Mouse (Mus musculus): ENCODE results near the gene Pom121l2. TPM values are rescaled to one million over a fixed set of nuclear protein-coding genes. Genes with fewer than 3 reads are reported as not detected.
A peak's percentile ranks its signal among the peaks of the same experiment; 100 is the strongest.

The Pom121l2 gene
- total RNA-seq, 2 experiments from 2014 or later: 0.18 TPM; not detected in 1

DNA sequence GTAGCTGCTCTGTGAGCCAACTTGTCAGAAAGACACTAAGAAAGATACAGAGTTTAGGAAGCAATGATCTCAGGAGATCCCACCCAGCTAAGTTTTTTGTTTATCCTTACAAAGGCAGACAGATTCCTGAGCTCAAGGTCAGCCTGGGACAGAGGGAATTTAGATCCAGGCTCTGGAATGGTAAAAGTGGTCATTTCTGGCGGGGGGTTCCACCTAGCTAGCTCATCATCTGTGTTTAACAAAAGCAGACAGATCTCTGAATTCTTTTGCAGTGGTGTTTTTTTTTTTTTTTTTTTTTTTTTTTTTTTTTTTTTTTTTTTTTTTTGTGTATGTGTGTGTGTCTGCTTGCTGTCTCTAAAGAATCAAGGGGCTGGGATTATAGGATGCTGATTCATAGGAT lies 11.7 kb upstream of the Pom121l2 start:
- Histone ChIP-seq H3K4me3 (no peak overlapping the region), H3K27ac (no peak overlapping the region)
- no peak for DNase-seq (ENCODE audit: low spot score in 2 of 2)
- no peak for TF ChIP-seq CTCF (conservative IDR thresholded peaks at IDR 0.05)

DNA sequence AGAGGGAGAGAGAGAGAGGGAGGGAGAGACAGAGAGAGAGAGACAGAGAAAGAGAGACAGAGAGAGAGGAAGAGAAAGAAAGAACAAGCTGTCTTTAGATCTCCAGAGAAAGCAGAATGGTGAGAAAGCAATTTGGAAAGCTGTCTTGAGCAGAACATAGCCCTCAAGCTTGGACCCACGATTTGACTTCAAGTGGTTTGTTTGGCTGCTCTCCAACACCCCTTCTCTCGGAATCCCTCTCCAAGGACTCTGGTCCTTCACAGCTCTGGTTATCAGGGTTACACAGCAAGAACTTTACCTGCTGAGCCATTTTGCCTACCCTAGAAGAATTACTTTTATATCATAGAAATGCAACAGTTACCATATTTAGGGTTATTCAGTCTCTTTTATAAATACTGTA lies 11.2 kb upstream of the Pom121l2 start:
- Histone ChIP-seq H3K4me3 (no peak overlapping the region), H3K27ac (no peak overlapping the region)
- no peak for DNase-seq (ENCODE audit: low spot score in 2 of 2)
- no peak for TF ChIP-seq CTCF (conservative IDR thresholded peaks at IDR 0.05)

- no peak for TF ChIP-seq CTCF (conservative IDR thresholded peaks at IDR 0.05)
- Histone ChIP-seq H3K27ac (no peak overlapping the region), H3K4me3 (no peak overlapping the region; the same call in 1 of the 2 replicates)
- DNase-seq (ENCODE audit: low spot score in 2 of 2): no peak
These were observed 9.4 kb upstream of the Pom121l2 start for GRCm38 (mm10) chr13:21971641-21972040.

DNA sequence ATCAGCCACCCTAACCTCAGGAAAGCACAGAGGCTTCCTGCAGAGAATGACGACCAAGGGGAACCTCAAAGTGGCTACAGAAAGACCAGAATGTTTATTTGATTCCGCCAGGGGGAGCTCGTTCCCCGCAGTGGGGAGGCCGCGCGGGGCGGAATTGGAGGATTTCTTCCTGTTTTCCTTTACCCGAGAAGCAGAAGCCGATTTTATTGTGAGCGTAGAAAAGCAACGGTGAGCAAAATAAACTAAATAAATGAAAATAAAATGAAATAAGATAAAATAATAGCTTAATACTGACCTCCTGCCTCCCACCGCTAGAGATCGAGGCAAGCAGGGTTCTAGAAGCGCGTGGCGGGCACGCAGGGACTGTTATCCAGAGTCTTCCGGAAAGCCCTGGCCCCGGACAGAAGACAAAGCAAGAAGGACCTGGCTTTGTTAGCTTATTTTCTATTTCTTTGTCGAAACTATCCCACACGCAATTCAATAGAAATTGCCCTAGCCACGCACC lies 6.7 kb upstream of the Pom121l2 start:
- peak; percentile 91 to 94 for DNase-seq (ENCODE audit: low spot score in 2 of 2)
- Histone ChIP-seq H3K4me3 (peak overlapping the region; percentile 67), H3K27ac (peak overlapping the region; percentile 96)
- peak; percentile 92 for TF ChIP-seq CTCF (conservative IDR thresholded peaks at IDR 0.05)

- Histone ChIP-seq H3K4me3 (peak overlapping the region; percentile 67), H3K27ac (peak overlapping the region; percentile 96)
- DNase-seq (ENCODE audit: low spot score in 2 of 2): peak; percentile 69 to 75
- TF ChIP-seq CTCF (conservative IDR thresholded peaks at IDR 0.05): no peak
These were observed 6.1 kb upstream of the Pom121l2 start for GRCm38 (mm10) chr13:21974726-21975473.

GRCm38 (mm10) chr13:21981803-21982193 lies 804 bp downstream of the Pom121l2 start:
- peak overlapping the region; percentile 68 for H3K4me3 ChIP-seq
- H3K27ac ChIP-seq: no peak overlapping the region
- DNase-seq (ENCODE audit: low spot score in 2 of 2): no peak
- no peak for TF ChIP-seq CTCF (conservative IDR thresholded peaks at IDR 0.05)

DNA sequence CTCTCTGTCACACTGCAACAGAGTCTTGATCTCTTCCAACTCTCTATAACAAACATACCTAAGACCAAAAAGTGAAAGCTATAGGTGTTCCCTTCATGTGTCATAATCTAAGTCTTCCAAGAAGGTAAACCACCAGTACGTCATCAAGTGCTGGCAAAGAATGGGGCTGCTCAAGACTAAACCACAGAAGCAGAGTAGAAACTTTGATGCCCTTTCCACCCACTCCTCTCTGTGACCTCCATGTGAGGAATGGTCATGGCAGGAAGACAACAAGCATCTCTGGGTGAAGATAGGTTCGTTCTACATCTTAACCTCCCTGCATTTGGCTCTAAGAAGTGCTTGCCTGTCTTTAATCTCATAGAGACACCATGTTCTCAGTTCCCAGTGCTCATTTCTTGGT lies 3.5 kb downstream of the Pom121l2 start:
- TF ChIP-seq CTCF (conservative IDR thresholded peaks at IDR 0.05): no peak
- no peak for DNase-seq (ENCODE audit: low spot score in 2 of 2)
- no peak overlapping the region for H3K4me3 ChIP-seq
- no peak overlapping the region for H3K27ac ChIP-seq

DNA sequence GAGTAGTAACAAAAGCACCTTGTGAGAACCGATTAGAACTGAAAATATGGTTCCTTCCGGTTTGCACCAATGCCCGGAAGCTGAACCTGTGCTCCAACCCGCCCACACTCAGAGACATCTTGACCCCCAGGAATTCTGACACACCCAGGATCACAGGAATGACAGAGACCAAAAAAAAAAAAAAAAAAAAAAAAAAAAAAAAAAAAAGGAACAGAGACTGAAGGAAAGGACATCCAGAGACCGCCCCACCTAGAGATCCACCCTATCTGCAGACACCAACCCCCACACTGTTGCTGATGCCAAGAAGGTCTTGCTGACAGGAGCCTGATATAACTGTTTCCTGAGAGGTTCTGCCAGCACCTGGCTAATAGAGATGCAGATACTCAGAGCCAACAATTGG lies 11.6 kb downstream of the Pom121l2 start:
- DNase-seq (ENCODE audit: low spot score in 2 of 2): no peak
- H3K4me3 ChIP-seq: no peak overlapping the region
- H3K27ac ChIP-seq: no peak overlapping the region
- no peak for TF ChIP-seq CTCF (conservative IDR thresholded peaks at IDR 0.05)

- Histone ChIP-seq H3K4me3 (no peak overlapping the region), H3K27ac (no peak overlapping the region)
- TF ChIP-seq CTCF (conservative IDR thresholded peaks at IDR 0.05): no peak
- DNase-seq (ENCODE audit: low spot score in 2 of 2): peak in 1 of 2 experiments; percentile 46
These were observed 13.2 kb downstream of the Pom121l2 start for GRCm38 (mm10) chr13:21993957-21994738.

GRCm38 (mm10) chr13:21994896-21995295 lies 13.9 kb downstream of the Pom121l2 start:
- no peak for TF ChIP-seq CTCF (conservative IDR thresholded peaks at IDR 0.05)
- no peak for DNase-seq (ENCODE audit: low spot score in 2 of 2)
- peak overlapping the region; percentile 31 for H3K4me3 ChIP-seq
- H3K27ac ChIP-seq: no peak overlapping the region

- Histone ChIP-seq H3K4me3 (peak overlapping the region; percentile 31), H3K27ac (no peak overlapping the region)
- DNase-seq (ENCODE audit: low spot score in 2 of 2): no peak
- TF ChIP-seq CTCF (conservative IDR thresholded peaks at IDR 0.05): peak; percentile 18; the same call in 1 of the 2 replicates
These were observed 14.4 kb downstream of the Pom121l2 start for GRCm38 (mm10) chr13:21995331-21995914.

- Histone ChIP-seq H3K27ac (no peak overlapping the region), H3K4me3 (peak overlapping the region; percentile 39)
- no peak for DNase-seq (ENCODE audit: low spot score in 2 of 2)
- no peak for TF ChIP-seq CTCF (conservative IDR thresholded peaks at IDR 0.05)
These were observed 15.3 kb downstream of the Pom121l2 start for GRCm38 (mm10) chr13:21996101-21996839.

Data from layer of hippocampus, adult 2 months (tissue).